Mouse (Mus musculus) G1E (cell line): Measurements from ENCODE around the gene Plcb1. TPM values are rescaled to one million over a fixed set of nuclear protein-coding genes. Genes with fewer than 3 reads are reported as not detected.

Experiments used
- ATAC-seq: 2 replicates; pipeline ENCODE4 v1.8.0; 2016; ENCODE audit warnings: mild to moderate bottlenecking; ENCODE audit not compliant: insufficient number of reproducible peaks, poor library complexity, low FRiP score, severe bottlenecking; ENCODE audit errors: extremely low read depth
- DNase-seq: peaks from one replicate; pipeline ENCODE4 v3.0.0; 2012; ENCODE audit warnings: low spot score
- H3K27me3 ChIP-seq: 2 replicates; pipeline ENCODE4 v1.6.1; 2012; ENCODE audit warnings: mild to moderate bottlenecking, low read length, inconsistent platforms; ENCODE audit not compliant: insufficient read depth
- H3K36me3 ChIP-seq: replicated peaks from 2 replicates; pipeline ENCODE3; 2012; ENCODE audit warnings: mild to moderate bottlenecking, inconsistent platforms
- H3K4me1 ChIP-seq: 2 replicates; pipeline ENCODE4 v1.6.1; 2012; ENCODE audit warnings: low read depth, low read length, inconsistent platforms, mixed read lengths; ENCODE audit not compliant: insufficient read depth
- H3K4me3 ChIP-seq: 2 replicates; pipeline ENCODE4 v1.5.1; 2012; ENCODE audit warnings: low read depth, mild to moderate bottlenecking, inconsistent platforms, low read length, moderate library complexity, mixed read lengths
- H3K9me3 ChIP-seq: replicated peaks from 2 replicates; pipeline ENCODE4 v1.6.1; 2012; ENCODE audit warnings: inconsistent platforms
- CTCF ChIP-seq: IDR thresholded peaks from 2 replicates; pipeline ENCODE4 v1.5.1; 2012; ENCODE audit warnings: low read depth, low read length, inconsistent platforms, mixed read lengths
- GATA1 ChIP-seq: IDR thresholded peaks from 2 replicates; pipeline ENCODE4 v1.6.1; 2012; ENCODE audit warnings: borderline replicate concordance, low read length, inconsistent platforms, mixed read lengths
- GATA2 ChIP-seq: IDR thresholded peaks from 2 replicates; pipeline ENCODE4 v1.6.1; 2012; ENCODE audit warnings: low read depth, low read length, inconsistent platforms, borderline replicate concordance
- POLR2AphosphoS5 ChIP-seq: IDR thresholded peaks from 2 replicates; pipeline ENCODE4 v1.6.1; 2012; ENCODE audit warnings: low read depth, low read length, inconsistent platforms; ENCODE audit not compliant: insufficient replicate concordance
- TAL1 ChIP-seq: conservative IDR thresholded peaks from 2 replicates; pipeline ENCODE4 v1.6.1; 2012; ENCODE audit warnings: low read depth, low read length, inconsistent platforms, mixed read lengths
- polyA plus RNA-seq: library from polyadenylated mRNA; stranded (reverse); fragments of >175 nt; gene quantifications from 2 replicates; pipeline ENCODE4 v1.2.3, GENCODE M21; 2012
- total RNA-seq, 2 experiments: library from RNA; stranded (forward) in 1 of 2; stranded (reverse) in 1 of 2; fragments of 200-1000 nt in 1 of 2; fragments of >200 nt in 1 of 2; fragmentation: Nextera tagmentation in 1 of 2; gene quantifications; 2 replicates each; pipeline ENCODE4 v1.2.3; 2014 to 2017

The Plcb1 gene
- total and polyA plus RNA-seq, 3 experiments, result 0.16 TPM; not detected in 2

GRCm38 (mm10) chr2:134816383-134816782, 30.5 kb downstream of the Plcb1 start:
- no peaks in the 10 kb centered on the region for H3K9me3 ChIP-seq
- ATAC-seq, result no peak
- peaks cover 6% of the 10 kb centered on the region; the same call in 1 of the 2 replicates for H3K27me3 ChIP-seq
- no peaks in the 10 kb centered on the region for H3K4me1 ChIP-seq
- no peak overlapping the region for H3K4me3 ChIP-seq
- TF ChIP-seq GATA2, result no peak
- TF ChIP-seq POLR2AphosphoS5, result no peak
- no peak for TF ChIP-seq CTCF
- no peak for TF ChIP-seq TAL1
- TF ChIP-seq GATA1, result no peak
- DNase-seq, result no peak
- H3K36me3 ChIP-seq, result no peaks in the 10 kb centered on the region

GRCm38 (mm10) chr2:134817058-134817840, 31.4 kb downstream of the Plcb1 start:
- Histone ChIP-seq H3K4me3 (no peak overlapping the region), H3K9me3 (no peaks in the 10 kb centered on the region), H3K27me3 (peaks cover 6% of the 10 kb centered on the region; the same call in 1 of the 2 replicates), H3K36me3 (no peaks in the 10 kb centered on the region), H3K4me1 (no peaks in the 10 kb centered on the region)
- TF ChIP-seq CTCF (no peak), GATA1 (no peak), TAL1 (no peak), POLR2AphosphoS5 (no peak), GATA2 (no peak)
- ATAC-seq (no peak), DNase-seq (no peak)

GRCm38 (mm10) chr2:134821176-134821575, 35.3 kb downstream of the Plcb1 start:
- Histone ChIP-seq H3K27me3 (peaks cover 6% of the 10 kb centered on the region; the same call in 1 of the 2 replicates), H3K4me1 (no peaks in the 10 kb centered on the region), H3K9me3 (no peaks in the 10 kb centered on the region), H3K36me3 (no peaks in the 10 kb centered on the region), H3K4me3 (no peak overlapping the region)
- ATAC-seq, result no peak
- TF ChIP-seq TAL1 (no peak), CTCF (no peak), GATA1 (no peak), GATA2 (no peak)
- DNase-seq, result no peak

- H3K36me3 ChIP-seq, result no peaks in the 10 kb centered on the region
- H3K9me3 ChIP-seq, result no peaks in the 10 kb centered on the region
- DNase-seq, result no peak
- H3K4me3 ChIP-seq, result no peak overlapping the region
- no peaks in the 10 kb centered on the region for H3K27me3 ChIP-seq
- ATAC-seq, result no peak
- TF ChIP-seq CTCF (no peak), TAL1 (no peak), GATA2 (no peak), GATA1 (no peak), POLR2AphosphoS5 (no peak)
- peaks cover 6% of the 10 kb centered on the region for H3K4me1 ChIP-seq
Measured at GRCm38 (mm10) chr2:134825645-134826044, 39.8 kb downstream of the Plcb1 start.

GRCm38 (mm10) chr2:134826111-134827005, 40.5 kb downstream of the Plcb1 start:
- Histone ChIP-seq H3K36me3 (no peaks in the 10 kb centered on the region), H3K4me3 (no peak overlapping the region), H3K27me3 (no peaks in the 10 kb centered on the region), H3K9me3 (no peaks in the 10 kb centered on the region), H3K4me1 (peaks cover 6% of the 10 kb centered on the region)
- ATAC-seq, result no peak
- no peak for TF ChIP-seq CTCF
- no peak for TF ChIP-seq TAL1
- TF ChIP-seq GATA2, result no peak
- TF ChIP-seq POLR2AphosphoS5, result no peak
- TF ChIP-seq GATA1, result no peak
- no peak for DNase-seq

- Histone ChIP-seq H3K36me3 (no peaks in the 10 kb centered on the region), H3K27me3 (no peaks in the 10 kb centered on the region), H3K4me1 (peaks cover 6% of the 10 kb centered on the region), H3K4me3 (no peak overlapping the region), H3K9me3 (no peaks in the 10 kb centered on the region)
- TF ChIP-seq GATA1 (no peak), GATA2 (no peak), CTCF (no peak), TAL1 (no peak), POLR2AphosphoS5 (no peak)
- DNase-seq (no peak), ATAC-seq (no peak)
Measured at GRCm38 (mm10) chr2:134827778-134828487, 42.1 kb downstream of the Plcb1 start.
